Mouse (Mus musculus) midbrain, embryonic 14.5 days (tissue): Measurements from ENCODE around the gene Atp1a4. TPM values are rescaled to one million over a fixed set of nuclear protein-coding genes. Genes with fewer than 3 reads are reported as not detected.

Experiments used
- ATAC-seq: fragments of 200-750 bp; cut with Nextera tagmentation; 2 replicates; pipeline ENCODE4 v1.8.0; 2017; ENCODE audit warnings: moderate number of reproducible peaks, moderate library complexity; ENCODE audit not compliant: low FRiP score, low TSS enrichment
- DNase-seq: peaks from one replicate; pipeline ENCODE4 v3.0.0-alpha.2; 2015
- H3K27ac ChIP-seq: fragments of 300-500 bp; sonication (generic); replicated peaks from 2 replicates; pipeline ENCODE4 v1.5.1; 2014; ENCODE audit warnings: mild to moderate bottlenecking, low read depth, low read length, moderate library complexity
- H3K27me3 ChIP-seq: fragments of 300-500 bp; sonication (generic); 2 replicates; pipeline ENCODE4 v1.6.1; 2014; ENCODE audit warnings: low read length, control low read depth, mixed read lengths; ENCODE audit not compliant: control insufficient read depth, insufficient read depth
- H3K36me3 ChIP-seq: fragments of 300-500 bp; sonication (generic); 2 replicates; pipeline ENCODE4 v1.6.1; 2014; ENCODE audit warnings: low read length, control low read depth; ENCODE audit not compliant: control insufficient read depth, insufficient read depth
- H3K4me1 ChIP-seq: fragments of 300-500 bp; sonication (generic); 2 replicates; pipeline ENCODE4 v1.6.1; 2014; ENCODE audit warnings: mild to moderate bottlenecking, antibody characterized with exemption, low read length, control low read depth; ENCODE audit not compliant: control insufficient read depth, insufficient read depth
- H3K4me2 ChIP-seq: fragments of 300-500 bp; sonication (generic); 2 replicates; pipeline ENCODE4 v1.6.1; 2014; ENCODE audit warnings: mild to moderate bottlenecking, low read length, moderate library complexity
- H3K4me3 ChIP-seq: fragments of 300-500 bp; sonication (generic); replicated peaks from 2 replicates; pipeline ENCODE4 v1.5.1; 2014; ENCODE audit warnings: low read depth, low read length
- H3K9ac ChIP-seq: fragments of 300-500 bp; sonication (generic); replicated peaks from 2 replicates; pipeline ENCODE4 v1.6.1; 2014; ENCODE audit warnings: mild to moderate bottlenecking, low read length, moderate library complexity
- H3K9me3 ChIP-seq: fragments of 300-500 bp; sonication (generic); 2 replicates; pipeline ENCODE4 v1.6.1; 2016; ENCODE audit warnings: low read length, control low read depth, mixed read lengths; ENCODE audit not compliant: control insufficient read depth
- WGBS: fragments of 180-500 bp; shearing (Covaris S2); extraction: QIAGEN DNeasy Blood & Tissue Kit; methylation state at CpG from one replicate; pipeline ENCODE4 v1.1.7; 2014; 5-methylcytosine and 5-hydroxymethylcytosine counted together
- polyA plus RNA-seq: library from polyadenylated mRNA; unstranded; fragments of >200 nt; fragmentation: Nextera tagmentation; extraction: Ambion mirVana; gene quantifications from 2 replicates; pipeline ENCODE4 v1.2.1, GENCODE M21; 2014

The Atp1a4 gene
- polyA plus RNA-seq, 1 experiment from 2014 or later: not detected

GRCm38 (mm10) chr1:172301180-172301579, 43.0 kb upstream of the Atp1a4 start:
- 44% methylated on average over 12 of the region's 12 CpGs for WGBS
- peak; percentile 4; the same call in 1 of the 2 replicates for ATAC-seq

DNA sequence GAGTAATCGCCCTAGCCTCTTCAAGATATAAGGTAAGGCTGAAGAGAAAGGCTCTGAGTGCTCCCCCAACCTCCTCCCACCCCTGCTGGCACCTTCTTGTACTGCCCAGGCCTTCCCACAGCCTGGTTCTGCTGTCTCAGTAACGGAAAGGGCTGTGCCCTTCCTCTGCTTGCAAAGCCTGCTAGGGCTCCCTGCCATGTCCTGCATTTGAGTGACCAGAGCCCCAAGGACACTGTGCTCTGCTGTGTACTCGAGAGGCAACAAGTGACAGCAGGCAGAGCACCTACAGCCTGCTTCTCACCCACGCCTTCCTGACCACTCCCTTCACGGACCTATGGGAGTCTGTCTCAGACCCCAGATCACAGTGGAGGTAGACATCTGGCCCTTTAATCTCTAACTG, 42.0 kb upstream of the Atp1a4 start:
- H3K4me2 ChIP-seq: no peak overlapping the region
- 70% methylated on average over 5 of the region's 5 CpGs for WGBS
- no peak overlapping the region for H3K27ac ChIP-seq
- H3K4me3 ChIP-seq: no peak overlapping the region
- no peaks in the 10 kb centered on the region for H3K36me3 ChIP-seq
- no peaks in the 10 kb centered on the region for H3K9me3 ChIP-seq
- H3K4me1 ChIP-seq: peaks cover 16% of the 10 kb centered on the region; the same call in 1 of the 2 replicates
- DNase-seq (no peak), ATAC-seq (no peak)
- no peak overlapping the region for H3K9ac ChIP-seq
- H3K27me3 ChIP-seq: no peaks in the 10 kb centered on the region

More at GRCm38 (mm10) chr1:172301180-172301579, 43.0 kb upstream of the Atp1a4 start:
- DNase-seq: peak; percentile 48
- Histone ChIP-seq H3K27ac (no peak overlapping the region), H3K9ac (no peak overlapping the region), H3K9me3 (no peaks in the 10 kb centered on the region), H3K27me3 (no peaks in the 10 kb centered on the region), H3K4me1 (peaks cover 16% of the 10 kb centered on the region; the same call in 1 of the 2 replicates), H3K4me3 (no peak overlapping the region), H3K36me3 (no peaks in the 10 kb centered on the region), H3K4me2 (no peak overlapping the region)

GRCm38 (mm10) chr1:172299528-172299927, 41.3 kb upstream of the Atp1a4 start:
- ATAC-seq (no peak), DNase-seq (no peak)
- 64% methylated on average over 7 of the region's 7 CpGs for WGBS
- no peaks in the 10 kb centered on the region for H3K36me3 ChIP-seq
- no peaks in the 10 kb centered on the region for H3K27me3 ChIP-seq
- H3K4me1 ChIP-seq: peaks cover 19% of the 10 kb centered on the region; the same call in 1 of the 2 replicates
- H3K9me3 ChIP-seq: no peaks in the 10 kb centered on the region
- no peak overlapping the region for H3K27ac ChIP-seq
- H3K9ac ChIP-seq: no peak overlapping the region
- no peak overlapping the region for H3K4me2 ChIP-seq
- no peak overlapping the region for H3K4me3 ChIP-seq

- H3K27me3 ChIP-seq: no peaks in the 10 kb centered on the region
- peak within 1 kb of the TSS; percentile 12; the same call in 1 of the 2 replicates for H3K4me3 ChIP-seq
- H3K9ac ChIP-seq: no peak within 1 kb of the TSS; the same call in 1 of the 2 replicates
- H3K36me3 ChIP-seq: no peaks in the 10 kb centered on the region
- peaks cover 18% of the 10 kb centered on the region; the same call in 1 of the 2 replicates for H3K4me1 ChIP-seq
- peak within 1 kb of the TSS; percentile 61 for H3K27ac ChIP-seq
- H3K4me2 ChIP-seq: peak within 1 kb of the TSS; percentile 9
- no peaks in the 10 kb centered on the region for H3K9me3 ChIP-seq
- 13% methylated on average over 16 of the region's 16 CpGs for whole genome bisulfite sequencing
- DNase-seq (peak; percentile 51), ATAC-seq (no peak; the same call in 1 of the 2 replicates)
Measured at GRCm38 (mm10) chr1:172297611-172298537, 39.7 kb upstream of the Atp1a4 start, which contains the start of gene Atp1a2. Gene Atp1a2, minus strand, starts transcription at chr1:172298064.

DNA sequence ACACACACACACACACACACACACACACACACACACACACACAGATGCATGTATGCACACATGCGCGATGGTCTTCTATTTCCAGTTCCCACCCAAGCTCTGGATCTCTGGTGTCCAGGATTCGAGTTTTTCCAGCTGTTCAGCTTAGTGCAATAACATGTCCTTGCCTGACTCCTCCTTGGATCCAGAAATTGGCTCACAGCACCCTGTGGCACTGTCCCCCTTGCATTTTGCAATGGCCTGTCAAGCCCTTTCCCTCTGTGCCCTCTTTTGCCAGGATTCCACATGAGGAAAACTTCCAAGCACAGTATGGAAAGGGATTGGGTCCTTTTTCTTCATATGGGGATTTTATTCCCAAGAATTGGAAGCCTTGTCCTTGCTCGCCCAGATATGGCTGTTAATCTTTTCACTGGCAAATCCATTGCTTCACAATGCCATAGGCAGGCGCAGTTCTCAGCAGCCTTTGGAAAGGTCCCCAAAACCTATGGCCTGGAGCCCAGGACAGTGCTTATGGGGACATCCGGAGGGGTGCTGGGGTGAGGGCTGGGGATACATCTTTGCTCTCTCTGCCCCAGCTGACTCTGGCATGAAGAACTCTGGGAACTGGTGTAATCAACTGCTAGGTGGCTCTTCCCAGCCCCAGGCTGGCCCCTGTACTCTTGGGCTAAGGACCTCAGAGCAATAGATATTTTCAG, 38.7 kb upstream of the Atp1a4 start:
- WGBS: 83% methylated on average over 6 of the region's 6 CpGs
- DNase-seq: no peak

DNA sequence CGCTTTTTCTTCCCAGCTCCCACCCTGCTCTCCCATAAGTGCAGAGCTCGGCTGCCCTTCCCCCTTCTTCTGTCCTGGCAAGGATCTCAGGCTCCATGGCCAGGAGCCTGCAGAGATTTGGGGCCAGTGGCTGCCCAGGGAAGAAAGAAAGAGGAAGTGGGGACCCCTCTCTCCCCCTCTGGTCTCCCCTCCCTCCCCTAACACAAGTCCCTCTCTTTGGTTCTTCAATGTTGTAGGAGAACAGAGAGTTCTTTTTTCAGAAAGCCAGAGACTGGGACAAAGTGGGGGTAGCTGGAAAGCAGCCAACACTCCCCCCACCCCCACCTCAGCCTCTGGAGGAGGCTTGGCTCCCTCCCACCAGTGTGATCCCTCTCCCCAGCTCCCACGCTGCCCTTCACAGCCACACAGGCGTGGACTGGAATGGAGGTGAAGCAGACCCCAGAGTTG, 37.6 kb upstream of the Atp1a4 start:
- Histone ChIP-seq H3K9ac (no peak overlapping the region), H3K4me1 (peaks cover 10% of the 10 kb centered on the region; the same call in 1 of the 2 replicates), H3K4me3 (no peak overlapping the region), H3K9me3 (no peaks in the 10 kb centered on the region), H3K27ac (peak overlapping the region; percentile 38; the same call in 1 of the 2 replicates), H3K27me3 (no peaks in the 10 kb centered on the region), H3K36me3 (no peaks in the 10 kb centered on the region), H3K4me2 (peak overlapping the region; percentile 9; the same call in 1 of the 2 replicates)
- ATAC-seq (peak; percentile 65), DNase-seq (peak; percentile 58)
- 46% methylated on average over 4 of the region's 4 CpGs for WGBS

More for the DNA sequence above, 38.7 kb upstream of the Atp1a4 start:
- ATAC-seq: no peak
- H3K27ac ChIP-seq: peak overlapping the region; percentile 61
- H3K4me1 ChIP-seq: peaks cover 13% of the 10 kb centered on the region; the same call in 1 of the 2 replicates
- no peaks in the 10 kb centered on the region for H3K27me3 ChIP-seq
- H3K9ac ChIP-seq: no peak overlapping the region; the same call in 1 of the 2 replicates
- H3K4me3 ChIP-seq: peak overlapping the region; percentile 12; the same call in 1 of the 2 replicates
- H3K9me3 ChIP-seq: no peaks in the 10 kb centered on the region
- H3K4me2 ChIP-seq: peak overlapping the region; percentile 9
- no peaks in the 10 kb centered on the region for H3K36me3 ChIP-seq

DNA sequence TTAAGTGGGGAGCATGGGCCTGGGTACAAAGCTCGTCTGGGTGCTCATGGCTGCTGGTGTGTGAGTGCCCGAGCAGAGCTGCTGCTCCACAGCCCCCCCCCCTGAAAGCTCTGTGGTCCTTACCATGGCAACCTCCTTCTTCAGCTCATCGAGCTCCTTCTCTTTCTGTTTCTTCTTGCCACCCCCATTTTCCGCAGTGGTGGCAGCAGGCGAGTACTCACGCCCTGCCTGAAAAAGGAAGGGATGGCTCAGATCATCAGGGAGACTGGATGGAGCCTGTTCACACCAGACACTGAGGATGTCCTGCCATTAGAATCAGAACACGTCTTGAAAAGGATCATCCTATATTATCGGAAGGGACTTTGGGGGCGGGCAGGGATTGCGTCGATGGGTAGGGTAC, 35.2 kb upstream of the Atp1a4 start:
- H3K27ac ChIP-seq: no peak overlapping the region
- DNase-seq (no peak), ATAC-seq (no peak)
- H3K9me3 ChIP-seq: no peaks in the 10 kb centered on the region
- H3K9ac ChIP-seq: no peak overlapping the region
- no peak overlapping the region for H3K4me3 ChIP-seq
- H3K4me2 ChIP-seq: no peak overlapping the region
- H3K36me3 ChIP-seq: no peaks in the 10 kb centered on the region
- H3K4me1 ChIP-seq: peaks cover 10% of the 10 kb centered on the region; the same call in 1 of the 2 replicates
- no peaks in the 10 kb centered on the region for H3K27me3 ChIP-seq
- 82% methylated on average over 11 of the region's 11 CpGs for WGBS

DNA sequence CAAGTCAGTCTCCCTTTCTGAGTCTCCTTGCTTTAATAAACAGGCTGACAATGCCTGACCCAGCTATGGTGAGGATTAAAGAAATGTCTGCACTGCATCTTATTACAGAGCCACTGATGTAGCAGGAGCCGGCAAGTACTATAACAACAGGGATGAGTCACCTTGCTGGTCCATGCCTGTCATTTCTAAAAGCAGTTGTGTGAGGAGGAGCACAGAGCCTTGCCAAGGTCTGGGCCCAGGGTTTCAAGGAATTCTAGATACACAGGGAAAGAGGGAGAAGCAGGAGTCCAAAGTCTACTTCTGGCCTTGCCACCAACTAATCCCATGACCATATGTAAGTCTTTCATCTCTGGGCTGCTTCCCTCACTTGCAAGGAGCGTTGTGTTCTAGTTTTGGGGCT, 34.7 kb upstream of the Atp1a4 start:
- H3K9ac ChIP-seq: no peak overlapping the region
- no peak for DNase-seq
- H3K9me3 ChIP-seq: no peaks in the 10 kb centered on the region
- H3K36me3 ChIP-seq: no peaks in the 10 kb centered on the region
- no peak overlapping the region for H3K4me2 ChIP-seq
- peaks cover 7% of the 10 kb centered on the region; the same call in 1 of the 2 replicates for H3K4me1 ChIP-seq
- WGBS: 89% methylated on average over 2 of the region's 2 CpGs
- H3K27me3 ChIP-seq: no peaks in the 10 kb centered on the region
- no peak for ATAC-seq
- H3K4me3 ChIP-seq: no peak overlapping the region
- no peak overlapping the region for H3K27ac ChIP-seq
